Mouse (Mus musculus): ENCODE data around the gene Igsf3.

DNA sequence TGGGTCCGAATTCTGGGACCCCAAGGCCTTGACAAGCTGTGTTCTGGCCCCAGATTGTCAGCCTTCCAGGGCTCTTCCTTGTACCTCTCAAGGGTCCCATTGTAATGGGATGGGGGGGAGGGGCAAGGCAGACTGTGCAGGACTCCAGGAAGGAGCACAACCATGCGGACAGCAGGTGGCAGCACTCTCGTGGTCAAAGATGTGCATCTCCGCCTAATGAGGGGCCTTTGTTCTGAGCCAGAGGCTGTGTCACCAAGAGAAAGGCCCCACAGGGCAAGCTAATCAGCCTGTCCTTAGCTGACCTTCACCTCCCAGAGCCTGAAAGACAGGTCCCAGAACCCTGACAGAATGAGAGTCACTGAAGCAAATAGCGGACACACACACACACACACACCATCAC, 129.3 kb downstream of the Igsf3 start:
- TF ChIP-seq EP300 (IDR thresholded peaks at IDR 0.05; ENCODE audit: low read depth) (no peak), CTCF (IDR thresholded peaks at IDR 0.05; ENCODE audit: low read depth) (peak; percentile 84)

Measured in liver, embryonic 14.5 days (tissue).